Mouse (Mus musculus): ENCODE measurements around the gene Gm15294.

The Gm15294 gene

GRCm38 (mm10) chrX:141875135-141875534 is at the start of gene Gm15294:
TSS of gene Gm15294 (minus strand) at chrX:141875235.
- no peak for DNase-seq (ENCODE audit: low read depth, low spot score)

- DNase-seq (ENCODE audit: low read depth, low spot score): no peak
Observed at GRCm38 (mm10) chrX:141884336-141885048, 9.5 kb upstream of the Gm15294 start.

- no peak for DNase-seq (ENCODE audit: low read depth, low spot score)
Observed at GRCm38 (mm10) chrX:141874024-141874423, 1.0 kb downstream of the Gm15294 start.

- DNase-seq (ENCODE audit: low read depth, low spot score): no peak
Observed at GRCm38 (mm10) chrX:141873597-141873996, 1.4 kb downstream of the Gm15294 start.

- DNase-seq (ENCODE audit: low read depth, low spot score): no peak
Observed at GRCm38 (mm10) chrX:141855684-141856396, 19.2 kb downstream of the Gm15294 start.
